Mouse (Mus musculus): Measurements from ENCODE around the gene Gsdma3.

Gene Gsdma3

DNA sequence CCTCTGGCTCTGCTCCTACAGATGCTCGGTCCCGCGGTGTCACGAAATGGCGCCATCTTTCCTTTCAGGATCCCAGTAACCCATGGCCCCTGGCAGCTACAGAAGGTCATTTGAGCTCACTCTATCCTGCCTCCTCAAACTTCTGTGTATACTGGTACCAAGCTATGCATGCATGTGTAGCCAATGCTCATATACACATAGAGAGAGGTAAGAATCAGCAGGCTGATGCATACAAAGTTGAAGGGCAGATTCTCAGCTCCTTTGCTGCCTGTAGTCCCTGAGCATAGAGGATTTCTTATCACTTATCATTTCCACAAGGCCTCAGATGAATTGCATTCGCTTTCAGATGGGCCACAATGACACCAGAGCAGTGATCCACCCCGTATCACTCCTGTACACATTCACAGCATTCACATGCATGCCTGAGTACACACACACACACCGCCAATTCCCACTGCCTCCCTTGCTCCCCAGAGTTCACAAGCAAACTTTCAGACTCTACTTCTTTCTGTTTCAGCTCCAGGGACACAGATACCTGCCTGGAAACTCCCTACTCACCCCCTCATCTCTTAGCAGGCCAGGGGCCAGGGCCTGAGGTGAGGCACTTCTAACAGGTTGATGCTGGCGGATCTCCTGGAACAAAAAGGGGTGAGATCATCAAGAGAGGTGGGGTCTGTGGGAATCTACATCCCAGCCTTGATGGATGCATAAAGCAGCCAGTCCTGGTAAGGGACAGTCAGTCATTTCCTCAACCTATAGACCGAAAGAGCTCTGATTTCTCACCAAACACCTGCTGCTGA, at the start of gene Gsdma3, which contains the start of gene Gm12355:
Gene Gsdma3, plus strand, starts transcription at position 750 of the 800 bp plus-strand sequence.
Gene Gm12355, minus strand, starts transcription at position 51 of the 800 bp plus-strand sequence.
- DNase-seq (ENCODE audit: low read depth, low spot score) = no peak

DNA sequence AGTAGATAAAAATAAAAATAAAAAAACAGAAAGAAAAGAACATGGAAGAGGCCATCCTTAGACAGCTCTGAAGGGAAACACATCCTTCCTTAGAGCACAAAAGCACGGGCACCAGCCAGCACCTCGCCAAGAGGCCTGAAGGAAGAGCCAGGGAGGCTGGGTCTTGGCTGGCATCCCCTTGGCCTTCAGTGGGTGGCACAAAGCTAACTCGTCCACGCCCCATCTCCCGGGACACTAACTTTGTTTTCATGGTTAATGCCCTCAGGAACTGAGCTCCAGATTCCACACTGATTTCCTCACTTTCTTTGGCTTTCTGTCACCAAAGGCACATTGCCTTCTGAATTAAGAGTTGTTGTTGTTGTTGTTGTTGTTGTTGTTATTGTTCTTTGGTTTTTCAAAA, 48.4 kb upstream of the Gsdma3 start:
- no peak for DNase-seq (ENCODE audit: low read depth, low spot score)

DNA sequence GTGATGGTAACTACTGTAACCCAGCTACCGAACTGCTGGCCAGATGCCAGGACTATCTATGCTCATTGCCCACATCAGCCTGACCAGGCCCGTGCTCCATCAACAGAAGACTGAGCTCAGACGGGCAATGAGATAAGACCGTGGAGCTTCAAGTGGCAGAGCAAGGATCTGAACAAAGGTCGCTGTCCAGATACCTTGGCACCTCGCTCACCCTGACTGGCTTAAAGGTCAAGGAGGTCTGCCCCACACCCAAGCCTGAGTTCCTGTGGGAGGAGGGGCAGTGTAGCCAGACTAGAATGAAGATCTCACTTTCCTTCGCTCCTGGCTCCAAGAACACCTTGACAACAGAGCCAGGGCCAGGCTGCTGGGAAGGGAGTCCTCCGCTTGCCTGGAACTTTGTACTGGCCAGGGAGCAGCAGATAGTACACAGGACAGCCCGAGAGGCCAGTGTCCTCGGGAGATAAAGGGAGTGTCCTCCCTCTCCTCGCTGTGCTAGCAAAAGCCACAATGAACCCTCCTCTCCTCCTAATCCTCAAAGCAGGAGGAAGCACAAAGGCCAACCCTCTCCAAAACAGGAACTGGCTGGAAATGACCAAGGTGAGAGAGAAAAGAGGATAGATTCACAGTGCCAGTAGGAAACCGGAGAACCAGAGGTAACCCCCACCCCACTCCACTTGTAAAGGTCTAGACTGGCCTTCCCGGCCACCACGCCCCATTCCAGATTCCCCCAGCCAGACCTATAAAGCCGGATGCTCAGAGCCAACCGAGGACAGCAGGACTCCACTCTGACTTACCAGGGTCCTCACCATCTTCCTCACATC, 45.6 kb upstream of the Gsdma3 start:
- no peak for DNase-seq (ENCODE audit: low read depth, low spot score)

DNA sequence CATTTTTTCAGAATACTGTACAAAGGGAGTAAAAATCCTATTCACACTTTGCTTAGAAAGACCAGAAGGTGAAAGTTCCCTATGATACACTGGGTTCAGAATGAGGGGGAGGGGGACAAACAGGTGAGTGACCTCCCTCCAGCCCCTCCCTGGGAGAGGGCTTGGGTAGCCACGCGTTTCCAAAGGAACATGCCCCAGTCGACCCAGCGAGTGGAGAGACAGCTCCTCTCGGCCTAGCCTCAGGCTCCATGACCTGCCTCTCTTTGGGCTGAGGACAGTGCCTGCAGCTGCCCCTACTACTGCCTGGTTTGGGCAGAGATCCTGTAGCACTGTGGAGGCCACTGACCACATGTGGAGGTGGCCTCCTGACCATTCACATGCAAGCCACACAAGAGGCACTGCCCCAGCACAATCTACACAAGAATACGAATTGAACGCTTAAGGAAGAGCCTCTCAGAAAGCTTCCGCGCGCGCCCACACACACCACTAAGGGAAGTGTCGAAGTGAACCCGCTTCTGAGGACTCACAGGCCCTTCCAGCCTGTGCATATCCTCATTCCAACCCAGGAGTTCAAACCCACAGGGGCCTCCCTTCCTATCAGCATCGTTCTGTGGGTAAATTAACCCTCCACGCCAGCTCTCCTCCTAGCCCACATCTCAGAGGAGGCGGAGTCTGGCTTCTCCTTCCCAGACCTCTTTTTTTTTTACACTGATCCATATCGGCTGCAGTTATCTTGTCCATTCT, 44.7 kb upstream of the Gsdma3 start:
- DNase-seq (ENCODE audit: low read depth, low spot score) = no peak

DNA sequence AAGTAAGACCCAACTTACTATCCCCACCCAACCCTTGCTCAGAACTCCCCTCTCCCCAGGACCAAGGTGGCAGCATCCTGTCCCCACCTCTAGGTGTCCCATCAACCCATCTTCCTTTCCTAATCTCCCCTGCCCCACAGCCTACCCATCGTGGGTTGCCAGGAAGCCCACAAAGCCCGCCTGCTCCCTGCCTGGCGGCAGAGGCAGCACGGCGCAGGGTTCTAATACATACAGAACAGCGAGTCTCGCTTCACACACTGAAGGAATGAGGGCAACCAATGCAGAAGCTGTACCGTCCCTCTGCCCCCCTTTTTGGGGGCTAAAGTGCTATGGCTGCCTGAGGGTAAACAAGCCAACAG, 44.2 kb upstream of the Gsdma3 start:
- DNase-seq (ENCODE audit: low read depth, low spot score) = no peak

DNA sequence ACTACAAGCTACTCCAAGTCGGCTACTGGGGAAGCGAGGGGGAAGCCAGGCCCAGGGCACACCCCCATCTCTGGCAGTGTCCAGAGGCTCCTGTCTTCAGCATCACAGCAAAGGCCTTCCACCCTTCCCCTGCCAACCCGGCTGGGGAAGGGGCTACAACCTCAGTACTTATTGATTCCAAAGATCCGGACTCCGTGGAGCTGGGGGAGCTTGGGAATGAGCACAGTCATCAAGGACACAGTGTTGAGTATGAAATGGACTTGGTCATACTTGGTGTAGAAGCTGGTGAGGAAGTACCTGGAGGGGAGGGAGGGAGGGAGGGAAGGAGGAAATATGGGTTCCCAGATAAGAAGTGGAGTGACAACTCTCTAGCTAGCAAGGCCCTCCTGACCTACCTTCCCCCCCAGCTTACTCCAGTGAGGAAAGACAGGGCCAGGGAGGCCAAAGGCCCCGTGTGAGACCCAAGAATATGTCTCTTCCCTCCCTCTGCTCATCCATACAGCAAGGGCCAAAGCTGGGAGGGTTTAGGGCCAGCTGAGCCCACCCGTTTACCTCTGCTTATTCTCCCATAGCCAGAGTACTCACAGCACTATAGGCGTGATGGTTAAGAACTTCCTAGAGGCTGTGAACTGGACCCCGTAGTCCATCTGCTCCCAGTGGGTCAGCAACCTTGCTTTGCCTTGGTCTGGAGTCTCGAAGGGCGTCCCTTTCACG, 43.5 kb upstream of the Gsdma3 start:
- no peak for DNase-seq (ENCODE audit: low read depth, low spot score)

DNA sequence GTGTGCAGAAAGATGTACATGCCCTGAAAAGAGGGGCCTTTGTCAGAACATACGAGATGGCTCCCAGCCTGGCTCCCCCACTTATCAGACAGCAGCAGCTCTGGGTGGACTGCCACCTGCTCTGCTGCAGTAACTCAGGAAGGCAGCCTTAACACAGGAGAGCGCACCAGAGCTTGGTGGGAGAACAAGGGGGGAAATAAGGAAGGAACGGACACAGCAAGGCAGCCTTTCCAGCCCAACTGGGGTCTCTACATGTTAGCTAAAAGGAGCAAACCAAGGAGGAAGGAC, 43.0 kb upstream of the Gsdma3 start:
- no peak for DNase-seq (ENCODE audit: low read depth, low spot score)

DNA sequence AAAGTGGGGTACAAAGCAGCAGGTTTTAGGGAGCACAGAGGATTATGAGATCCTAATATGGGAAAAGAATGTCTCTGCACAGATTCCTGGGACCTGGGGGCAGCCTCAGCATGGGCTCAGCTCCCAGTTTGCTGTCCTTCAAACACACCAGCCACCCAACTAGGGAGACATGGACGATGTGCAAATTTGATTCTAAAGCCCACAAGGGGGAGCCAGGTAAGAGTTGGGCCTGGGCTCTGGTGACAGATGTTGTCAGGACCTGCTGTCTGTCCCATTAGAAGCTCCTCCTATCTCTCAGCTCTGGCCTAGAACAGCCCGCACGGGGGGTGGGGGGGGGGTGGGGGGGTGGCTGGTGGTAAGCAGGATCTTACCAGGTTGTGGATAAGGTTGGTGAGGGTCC, 42.6 kb upstream of the Gsdma3 start:
- no peak for DNase-seq (ENCODE audit: low read depth, low spot score)

DNA sequence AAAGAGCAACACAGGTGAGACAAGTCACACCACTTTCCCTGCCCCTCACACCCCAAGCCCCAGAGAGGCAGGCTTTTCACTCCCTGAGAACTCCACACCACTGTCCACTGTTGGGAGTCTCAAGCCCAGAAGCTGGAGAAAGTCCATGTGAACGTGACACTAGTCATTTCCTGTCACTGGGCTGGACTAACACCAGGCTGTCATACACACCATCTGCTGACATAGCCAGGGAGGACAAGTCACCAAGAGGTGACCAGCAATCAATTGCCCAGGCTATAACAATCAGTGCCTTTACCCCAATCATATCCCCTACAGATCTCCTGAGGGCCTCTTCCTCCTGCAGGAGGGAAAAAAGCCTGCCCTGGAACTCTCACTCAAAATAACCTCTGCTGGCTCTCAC, 42.0 kb upstream of the Gsdma3 start:
- no peak for DNase-seq (ENCODE audit: low read depth, low spot score)

DNA sequence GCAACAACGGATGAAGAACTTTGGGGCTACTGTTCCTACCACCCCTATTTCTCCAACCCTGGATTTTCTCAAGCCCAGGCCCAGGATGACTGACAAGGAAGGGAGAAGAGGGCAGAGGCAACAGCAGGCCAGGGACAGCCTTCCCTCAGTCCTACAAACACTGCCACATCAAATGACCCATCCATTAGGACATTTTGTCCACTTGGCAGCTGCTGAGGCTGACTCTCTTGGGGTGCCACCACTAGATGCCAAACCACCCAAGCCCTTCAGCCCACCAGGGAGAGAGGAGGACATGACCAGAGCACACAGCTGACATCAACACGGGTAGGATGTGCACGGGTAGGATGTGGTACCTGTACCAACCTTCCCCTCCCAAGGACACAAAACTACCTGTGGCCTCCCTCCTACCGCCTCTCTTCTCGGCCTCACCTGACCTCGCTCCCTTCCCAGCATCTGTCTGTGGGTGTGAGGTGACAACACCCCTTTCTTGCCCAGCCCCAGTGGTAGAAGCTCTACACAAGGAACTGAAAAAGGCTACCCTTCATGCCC, 41.5 kb upstream of the Gsdma3 start:
- no peak for DNase-seq (ENCODE audit: low read depth, low spot score)

DNA sequence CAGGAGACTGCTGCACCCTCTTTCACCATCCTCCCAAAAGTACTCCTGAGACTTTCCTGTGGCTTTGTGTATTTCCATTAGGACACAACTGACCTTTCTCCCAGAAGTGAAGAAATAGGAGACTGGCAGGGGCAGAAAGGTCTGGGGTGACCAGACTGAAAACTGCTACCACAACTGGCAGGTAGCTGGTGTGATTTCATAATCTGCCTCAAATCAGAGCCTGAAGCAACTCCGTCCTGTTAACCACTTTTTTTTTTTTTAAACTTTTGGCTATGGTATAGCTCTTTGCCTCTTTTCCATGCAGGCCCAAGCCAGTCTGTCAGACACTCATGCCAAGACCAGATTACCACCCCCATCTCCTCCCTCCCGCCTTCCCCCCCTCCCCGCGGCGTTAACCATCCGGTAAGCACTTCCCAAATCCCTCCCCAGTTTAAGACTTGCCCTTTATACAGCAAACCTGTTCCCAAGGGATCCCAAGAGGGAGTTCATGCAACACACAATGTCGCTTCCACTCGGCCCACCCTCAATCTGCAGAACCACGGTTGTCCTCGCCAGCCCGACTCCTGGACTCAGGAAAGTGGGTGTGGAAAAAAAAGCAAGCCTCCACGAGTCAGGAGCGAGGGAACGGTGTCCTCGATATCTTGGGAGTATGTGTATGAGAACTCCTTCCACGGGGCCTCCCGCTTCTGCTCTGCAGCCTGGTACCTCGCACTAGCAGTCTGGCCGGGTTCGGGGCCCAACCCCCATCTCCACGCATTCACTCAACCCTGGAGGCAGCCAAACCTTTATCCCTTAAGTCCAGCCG, 39.9 kb upstream of the Gsdma3 start:
- DNase-seq (ENCODE audit: low read depth, low spot score) = no peak

DNA sequence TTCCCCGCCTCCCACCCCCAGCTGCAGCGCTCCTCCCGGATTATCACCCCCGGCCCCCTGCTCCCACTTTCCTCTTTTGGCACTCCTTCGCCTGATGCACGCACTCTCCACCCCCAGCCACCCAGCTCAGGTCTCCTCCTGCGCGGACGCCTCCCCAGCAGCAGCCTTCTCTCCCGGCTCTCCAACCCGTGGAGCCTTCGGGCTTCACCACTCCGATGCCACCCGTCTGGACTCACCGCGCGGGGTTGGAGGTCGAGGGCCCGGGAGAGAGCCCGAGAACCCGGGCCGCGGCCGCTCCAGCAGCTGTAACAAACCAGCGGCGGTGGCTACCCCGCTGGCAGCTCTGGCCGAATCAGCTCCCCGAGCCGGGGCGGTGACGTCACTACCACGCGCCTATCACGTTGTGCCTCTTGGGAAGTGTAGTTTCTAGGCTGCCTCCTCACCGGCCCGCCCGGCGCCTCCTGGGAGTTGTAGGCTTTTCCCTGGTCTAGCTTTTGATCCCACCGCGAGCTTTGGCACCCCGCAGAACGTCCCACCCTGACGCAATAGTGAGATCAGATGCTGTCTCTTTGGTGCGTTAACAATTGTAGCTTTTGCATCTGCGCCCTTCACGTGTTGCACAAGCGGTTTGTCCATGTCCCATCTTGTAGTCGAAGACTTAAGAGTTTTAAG, 39.1 kb upstream of the Gsdma3 start, which contains the start of gene Ormdl3:
Gene Ormdl3, minus strand, starts transcription at position 477 of the 672 bp plus-strand sequence.
- DNase-seq (ENCODE audit: low read depth, low spot score) = peak; percentile 91

DNA sequence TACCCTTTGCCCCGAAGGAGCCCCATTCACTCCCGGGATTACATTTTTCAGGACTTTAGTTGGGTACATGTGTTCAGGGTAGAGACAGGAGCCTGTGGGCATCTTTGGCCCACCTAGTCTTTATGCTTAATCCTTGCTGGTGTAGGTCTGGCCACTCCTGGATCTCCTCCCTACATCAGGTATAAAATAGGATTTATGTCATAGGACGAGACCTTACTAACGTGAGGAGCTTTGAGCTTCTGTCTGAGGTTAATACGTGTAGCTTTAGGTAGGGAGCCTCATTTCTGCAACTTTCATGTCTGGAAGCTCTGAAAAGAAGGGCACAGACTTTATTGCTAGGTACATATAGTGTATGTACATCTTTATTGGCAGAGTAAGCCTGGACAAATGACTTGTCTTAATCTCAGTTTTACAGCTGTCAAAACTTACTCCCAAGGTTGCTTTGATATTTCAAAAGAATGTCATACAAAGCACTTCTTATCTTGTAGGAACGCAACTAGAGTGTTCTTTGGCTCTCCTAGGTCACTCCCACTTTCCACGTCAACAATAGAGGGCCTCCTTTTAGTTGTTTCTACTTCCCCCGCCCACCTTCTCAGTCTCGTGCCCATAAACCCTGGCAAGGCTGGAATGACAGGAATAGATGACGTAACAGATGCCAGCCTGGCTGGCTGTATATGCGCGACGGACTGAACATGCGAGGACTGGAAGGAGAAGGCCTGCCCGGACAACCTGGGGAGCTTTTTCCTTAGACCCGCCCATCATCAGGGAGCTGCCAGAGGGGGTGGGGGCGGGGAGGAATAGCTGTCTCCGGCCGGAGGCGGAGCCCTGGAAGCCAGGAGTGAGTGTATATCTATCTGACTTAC, 38.2 kb upstream of the Gsdma3 start:
- no peak for DNase-seq (ENCODE audit: low read depth, low spot score)

DNA sequence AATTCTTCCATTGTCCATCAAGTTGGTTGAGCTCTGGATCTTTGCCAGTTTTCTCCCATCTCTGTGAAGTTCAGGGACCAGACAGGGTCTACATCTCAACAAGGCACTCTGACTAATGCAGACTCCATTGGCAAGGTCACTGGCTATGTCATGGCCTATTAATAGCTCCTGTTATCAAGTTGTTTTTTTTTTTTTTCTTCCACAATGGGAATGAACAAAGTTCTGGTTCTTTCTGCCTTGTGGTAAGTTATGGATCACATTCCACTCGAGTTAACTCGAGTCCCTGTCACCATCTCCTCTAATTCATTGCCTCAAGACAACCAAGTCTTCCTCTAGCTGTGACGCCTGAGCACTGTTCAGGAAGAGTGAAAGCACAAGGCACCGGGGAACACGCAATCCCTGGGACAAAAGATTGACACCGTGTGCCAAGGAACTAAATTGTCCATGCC, 37.3 kb upstream of the Gsdma3 start:
- DNase-seq (ENCODE audit: low read depth, low spot score) = no peak

DNA sequence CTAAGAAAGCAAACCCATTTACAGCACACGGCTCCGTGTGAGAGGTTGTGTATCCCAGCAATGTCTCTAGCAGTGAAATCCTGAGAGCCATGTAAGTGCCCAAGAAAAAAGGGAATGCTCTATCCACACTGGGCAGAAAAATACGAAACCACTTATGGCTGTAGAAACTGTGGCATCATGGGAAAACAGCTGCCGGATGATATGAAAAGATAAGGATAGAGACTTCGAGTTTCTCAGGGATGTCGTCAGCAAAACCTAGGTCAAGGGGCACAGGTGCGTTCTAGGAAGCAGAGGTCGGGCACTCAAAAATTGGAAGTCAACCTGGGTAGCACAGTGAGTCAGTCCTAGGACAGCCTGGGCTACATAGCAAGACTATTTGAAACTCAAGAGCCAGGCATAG, 36.9 kb upstream of the Gsdma3 start:
- DNase-seq (ENCODE audit: low read depth, low spot score) = no peak

DNA sequence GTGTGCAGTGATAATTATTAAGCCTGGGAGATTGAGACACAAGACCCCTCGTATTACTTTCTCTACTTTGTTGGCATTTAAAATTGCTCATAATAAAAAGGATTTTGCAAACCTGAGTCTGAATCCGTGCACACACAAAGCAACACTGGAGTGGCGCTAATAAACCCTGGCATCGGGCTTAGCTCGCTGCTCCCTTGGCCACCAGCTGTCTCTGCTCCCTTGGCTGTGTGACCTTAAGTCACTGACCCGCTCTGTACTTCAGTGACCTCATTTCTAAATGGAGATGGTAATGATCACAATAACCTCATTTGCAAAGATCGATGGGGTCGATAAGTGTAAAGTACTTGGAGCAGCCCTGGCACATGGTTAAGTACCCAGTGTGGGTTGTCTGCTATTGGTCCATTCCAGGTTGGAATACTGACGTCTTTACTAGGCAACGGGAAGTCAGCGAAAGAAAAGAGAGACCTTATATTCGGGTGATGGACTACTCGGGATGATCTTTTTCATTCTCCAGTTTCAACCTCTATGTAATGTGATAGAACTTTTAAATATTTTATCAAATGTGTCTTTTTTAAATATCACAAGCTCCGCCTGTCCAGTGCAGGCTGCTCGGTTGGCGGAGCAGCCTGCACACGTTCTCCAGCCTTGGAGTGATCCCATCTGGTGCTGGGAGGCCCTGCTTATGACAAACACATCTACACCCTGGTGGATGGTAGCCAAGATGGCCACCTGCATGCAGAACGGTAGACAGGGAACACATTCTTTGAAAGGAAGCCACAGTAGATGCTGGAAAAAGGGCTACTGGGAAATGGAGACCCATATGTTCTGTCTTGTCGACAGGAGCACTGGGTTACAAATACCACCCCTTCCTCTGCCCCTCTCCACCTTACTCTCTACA, 35.4 kb upstream of the Gsdma3 start:
- DNase-seq (ENCODE audit: low read depth, low spot score) = no peak

DNA sequence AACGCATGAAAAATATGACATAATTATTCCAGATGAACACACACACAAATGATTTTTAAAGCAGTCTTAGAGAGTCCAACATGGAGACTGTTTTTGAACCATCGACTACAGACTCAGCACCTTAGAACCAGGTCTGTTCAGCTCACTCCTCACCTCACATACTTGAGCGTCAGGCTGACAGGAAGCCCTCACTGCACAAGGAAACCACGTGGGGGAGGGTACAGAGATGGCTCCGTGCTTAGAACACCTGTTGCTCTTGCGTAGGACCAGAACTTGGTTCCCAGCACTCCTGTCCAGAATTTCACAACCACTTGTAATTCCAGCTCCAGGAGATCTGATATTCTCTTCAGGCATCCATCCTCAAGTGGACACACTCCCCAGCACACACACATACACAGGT, 31.1 kb upstream of the Gsdma3 start:
- no peak for DNase-seq (ENCODE audit: low read depth, low spot score)

DNA sequence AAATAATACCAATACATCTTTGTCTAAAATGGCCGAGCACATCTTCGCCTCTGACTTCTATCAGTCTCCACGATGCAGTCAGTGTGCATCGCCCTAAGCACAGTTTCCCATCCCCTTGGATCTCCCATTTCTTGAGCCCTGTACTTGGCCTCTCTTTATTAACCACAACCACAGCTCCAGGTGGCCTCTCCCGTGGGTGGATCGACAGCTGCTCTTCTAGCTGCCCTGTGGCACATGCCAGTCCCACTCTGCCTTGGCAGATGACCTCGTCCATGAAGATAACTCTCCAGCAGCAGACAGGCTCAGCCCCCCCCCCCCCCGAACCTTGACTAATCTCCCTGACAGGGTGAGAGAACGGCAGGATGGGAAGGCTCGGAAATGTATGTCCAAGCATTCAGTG, 30.7 kb upstream of the Gsdma3 start:
- no peak for DNase-seq (ENCODE audit: low read depth, low spot score)
